Mouse (Mus musculus): Measurements from ENCODE around the gene St5. TPM values are rescaled to one million over a fixed set of nuclear protein-coding genes. Genes with fewer than 3 reads are reported as not detected.
A peak's percentile ranks its signal among the peaks of the same experiment; 100 is the strongest.

Gene St5
- polyA plus RNA-seq, 1 experiment, result 28.6 TPM

GRCm38 (mm10) chr7:109536451-109536946 lies 166.9 kb downstream of the St5 start:
- Histone ChIP-seq H3K4me3 (ENCODE audit: insufficient read depth, poor library complexity, severe bottlenecking) (no peak overlapping the region), H3K36me3 (ENCODE audit: control insufficient read depth, insufficient read depth) (peaks cover 69% of the 10 kb centered on the region)
- TF ChIP-seq MYOD1 (IDR thresholded peaks at IDR 0.05; ENCODE audit: control insufficient read depth, insufficient read length, low read depth) (peak; percentile 6), FOSL1 (IDR thresholded peaks at IDR 0.05; ENCODE audit: insufficient read depth, low read length, poor library complexity, severe bottlenecking) (no peak), USF1 (IDR thresholded peaks at IDR 0.05; ENCODE audit: low read depth) (no peak), MYOG (IDR thresholded peaks at IDR 0.05; ENCODE audit: control insufficient read depth, extremely low read depth, insufficient read length) (no peak)

GRCm38 (mm10) chr7:109534921-109535320 lies 168.5 kb downstream of the St5 start:
- Histone ChIP-seq H3K79me2 (ENCODE audit: control insufficient read depth, insufficient read depth) (no peaks in the 10 kb centered on the region), H3K4me3 (ENCODE audit: insufficient read depth, poor library complexity, severe bottlenecking) (no peak overlapping the region), H3ac (ENCODE audit: control insufficient read depth, insufficient read length, low read depth) (no peak overlapping the region), H3K27me3 (ENCODE audit: control insufficient read depth, insufficient read depth, insufficient read length) (no peaks in the 10 kb centered on the region), H3K36me3 (ENCODE audit: control insufficient read depth, insufficient read depth) (peaks cover 61% of the 10 kb centered on the region), H3K79me3 (ENCODE audit: low read depth) (no peaks in the 10 kb centered on the region)
- TF ChIP-seq MYOG (IDR thresholded peaks at IDR 0.05; ENCODE audit: control insufficient read depth, extremely low read depth, insufficient read length) (no peak), MYOD1 (IDR thresholded peaks at IDR 0.05; ENCODE audit: control insufficient read depth, insufficient read length, low read depth) (no peak), USF1 (IDR thresholded peaks at IDR 0.05; ENCODE audit: low read depth) (no peak), CTCF (IDR thresholded peaks at IDR 0.05; ENCODE audit: control insufficient read depth, insufficient read depth, insufficient read length) (no peak), FOSL1 (IDR thresholded peaks at IDR 0.05; ENCODE audit: insufficient read depth, low read length, poor library complexity, severe bottlenecking) (no peak), CEBPB (IDR thresholded peaks at IDR 0.05; ENCODE audit: low read depth) (no peak), MAX (IDR thresholded peaks at IDR 0.05) (no peak)

More at GRCm38 (mm10) chr7:109536451-109536946, 166.9 kb downstream of the St5 start:
- Histone ChIP-seq H3K27me3 (ENCODE audit: control insufficient read depth, insufficient read depth, insufficient read length) (no peaks in the 10 kb centered on the region), H3ac (ENCODE audit: control insufficient read depth, insufficient read length, low read depth) (no peak overlapping the region), H3K79me3 (ENCODE audit: low read depth) (no peaks in the 10 kb centered on the region), H3K79me2 (ENCODE audit: control insufficient read depth, insufficient read depth) (no peaks in the 10 kb centered on the region)

GRCm38 (mm10) chr7:109533888-109534287 lies 169.5 kb downstream of the St5 start:
- Histone ChIP-seq H3ac (ENCODE audit: control insufficient read depth, insufficient read length, low read depth) (no peak overlapping the region), H3K36me3 (ENCODE audit: control insufficient read depth, insufficient read depth) (peaks cover 56% of the 10 kb centered on the region)

GRCm38 (mm10) chr7:109533129-109533528 lies 170.3 kb downstream of the St5 start:
- no peak overlapping the region for H3K4me3 ChIP-seq (ENCODE audit: insufficient read depth, poor library complexity, severe bottlenecking)
- H3K79me3 ChIP-seq (ENCODE audit: low read depth), result no peaks in the 10 kb centered on the region
- TF ChIP-seq FOSL1 (IDR thresholded peaks at IDR 0.05; ENCODE audit: insufficient read depth, low read length, poor library complexity, severe bottlenecking), result no peak
- no peak for TF ChIP-seq CTCF (IDR thresholded peaks at IDR 0.05; ENCODE audit: control insufficient read depth, insufficient read depth, insufficient read length)
- no peak for TF ChIP-seq USF1 (IDR thresholded peaks at IDR 0.05; ENCODE audit: low read depth)
- TF ChIP-seq MYOD1 (IDR thresholded peaks at IDR 0.05; ENCODE audit: control insufficient read depth, insufficient read length, low read depth), result no peak
- TF ChIP-seq MAX (IDR thresholded peaks at IDR 0.05), result no peak
- no peak for TF ChIP-seq MYOG (IDR thresholded peaks at IDR 0.05; ENCODE audit: control insufficient read depth, extremely low read depth, insufficient read length)
- TF ChIP-seq CEBPB (IDR thresholded peaks at IDR 0.05; ENCODE audit: low read depth), result no peak
- no peaks in the 10 kb centered on the region for H3K79me2 ChIP-seq (ENCODE audit: control insufficient read depth, insufficient read depth)
- no peaks in the 10 kb centered on the region for H3K27me3 ChIP-seq (ENCODE audit: control insufficient read depth, insufficient read depth, insufficient read length)
- H3K36me3 ChIP-seq (ENCODE audit: control insufficient read depth, insufficient read depth), result peaks cover 49% of the 10 kb centered on the region
- no peak overlapping the region for H3ac ChIP-seq (ENCODE audit: control insufficient read depth, insufficient read length, low read depth)

More at GRCm38 (mm10) chr7:109533888-109534287, 169.5 kb downstream of the St5 start:
- no peak overlapping the region for H3K4me3 ChIP-seq (ENCODE audit: insufficient read depth, poor library complexity, severe bottlenecking)
- no peak for TF ChIP-seq FOSL1 (IDR thresholded peaks at IDR 0.05; ENCODE audit: insufficient read depth, low read length, poor library complexity, severe bottlenecking)
- no peak for TF ChIP-seq MAX (IDR thresholded peaks at IDR 0.05)
- TF ChIP-seq MYOD1 (IDR thresholded peaks at IDR 0.05; ENCODE audit: control insufficient read depth, insufficient read length, low read depth), result no peak
- TF ChIP-seq USF1 (IDR thresholded peaks at IDR 0.05; ENCODE audit: low read depth), result no peak
- TF ChIP-seq MYOG (IDR thresholded peaks at IDR 0.05; ENCODE audit: control insufficient read depth, extremely low read depth, insufficient read length), result no peak
- no peak for TF ChIP-seq CTCF (IDR thresholded peaks at IDR 0.05; ENCODE audit: control insufficient read depth, insufficient read depth, insufficient read length)
- no peak for TF ChIP-seq CEBPB (IDR thresholded peaks at IDR 0.05; ENCODE audit: low read depth)
- H3K27me3 ChIP-seq (ENCODE audit: control insufficient read depth, insufficient read depth, insufficient read length), result no peaks in the 10 kb centered on the region
- no peaks in the 10 kb centered on the region for H3K79me2 ChIP-seq (ENCODE audit: control insufficient read depth, insufficient read depth)
- H3K79me3 ChIP-seq (ENCODE audit: low read depth), result no peaks in the 10 kb centered on the region

- no peaks in the 10 kb centered on the region for H3K27me3 ChIP-seq (ENCODE audit: control insufficient read depth, insufficient read depth, insufficient read length)
- no peaks in the 10 kb centered on the region for H3K79me3 ChIP-seq (ENCODE audit: low read depth)
- no peak overlapping the region for H3ac ChIP-seq (ENCODE audit: control insufficient read depth, insufficient read length, low read depth)
- no peak overlapping the region for H3K4me3 ChIP-seq (ENCODE audit: insufficient read depth, poor library complexity, severe bottlenecking)
- H3K79me2 ChIP-seq (ENCODE audit: control insufficient read depth, insufficient read depth), result no peaks in the 10 kb centered on the region
- TF ChIP-seq CTCF (IDR thresholded peaks at IDR 0.05; ENCODE audit: control insufficient read depth, insufficient read depth, insufficient read length) (no peak), CEBPB (IDR thresholded peaks at IDR 0.05; ENCODE audit: low read depth) (no peak), USF1 (IDR thresholded peaks at IDR 0.05; ENCODE audit: low read depth) (no peak), FOSL1 (IDR thresholded peaks at IDR 0.05; ENCODE audit: insufficient read depth, low read length, poor library complexity, severe bottlenecking) (no peak), MYOD1 (IDR thresholded peaks at IDR 0.05; ENCODE audit: control insufficient read depth, insufficient read length, low read depth) (no peak), MYOG (IDR thresholded peaks at IDR 0.05; ENCODE audit: control insufficient read depth, extremely low read depth, insufficient read length) (no peak), MAX (IDR thresholded peaks at IDR 0.05) (no peak)
- H3K36me3 ChIP-seq (ENCODE audit: control insufficient read depth, insufficient read depth), result peaks cover 49% of the 10 kb centered on the region
These were observed 170.7 kb downstream of the St5 start for GRCm38 (mm10) chr7:109532691-109533090.

- Histone ChIP-seq H3K4me3 (ENCODE audit: insufficient read depth, poor library complexity, severe bottlenecking) (no peak overlapping the region), H3ac (ENCODE audit: control insufficient read depth, insufficient read length, low read depth) (no peak overlapping the region), H3K79me2 (ENCODE audit: control insufficient read depth, insufficient read depth) (no peaks in the 10 kb centered on the region), H3K27me3 (ENCODE audit: control insufficient read depth, insufficient read depth, insufficient read length) (no peaks in the 10 kb centered on the region), H3K36me3 (ENCODE audit: control insufficient read depth, insufficient read depth) (peaks cover 48% of the 10 kb centered on the region), H3K79me3 (ENCODE audit: low read depth) (no peaks in the 10 kb centered on the region)
- TF ChIP-seq USF1 (IDR thresholded peaks at IDR 0.05; ENCODE audit: low read depth) (no peak), FOSL1 (IDR thresholded peaks at IDR 0.05; ENCODE audit: insufficient read depth, low read length, poor library complexity, severe bottlenecking) (no peak), CTCF (IDR thresholded peaks at IDR 0.05; ENCODE audit: control insufficient read depth, insufficient read depth, insufficient read length) (no peak), MYOG (IDR thresholded peaks at IDR 0.05; ENCODE audit: control insufficient read depth, extremely low read depth, insufficient read length) (no peak), MAX (IDR thresholded peaks at IDR 0.05) (no peak), CEBPB (IDR thresholded peaks at IDR 0.05; ENCODE audit: low read depth) (no peak), MYOD1 (IDR thresholded peaks at IDR 0.05; ENCODE audit: control insufficient read depth, insufficient read length, low read depth) (no peak)
These were observed 171.9 kb downstream of the St5 start for GRCm38 (mm10) chr7:109531501-109531900.
